Mouse (Mus musculus) B cell, adult 2 months (primary cell): Measurements from ENCODE around the gene Mterf4.
A peak's percentile ranks its signal among the peaks of the same experiment; 100 is the strongest.
"Not testable (repeated sequence)": the region's sequence is repeated elsewhere in the genome, so short reads cannot be mapped to it uniquely, and the experiment has no call there.

ENCODE experiments used
- DNase-seq, 2 experiments: peaks; one replicate each; pipeline ENCODE4 v3.0.0; 2022

Gene Mterf4

DNA sequence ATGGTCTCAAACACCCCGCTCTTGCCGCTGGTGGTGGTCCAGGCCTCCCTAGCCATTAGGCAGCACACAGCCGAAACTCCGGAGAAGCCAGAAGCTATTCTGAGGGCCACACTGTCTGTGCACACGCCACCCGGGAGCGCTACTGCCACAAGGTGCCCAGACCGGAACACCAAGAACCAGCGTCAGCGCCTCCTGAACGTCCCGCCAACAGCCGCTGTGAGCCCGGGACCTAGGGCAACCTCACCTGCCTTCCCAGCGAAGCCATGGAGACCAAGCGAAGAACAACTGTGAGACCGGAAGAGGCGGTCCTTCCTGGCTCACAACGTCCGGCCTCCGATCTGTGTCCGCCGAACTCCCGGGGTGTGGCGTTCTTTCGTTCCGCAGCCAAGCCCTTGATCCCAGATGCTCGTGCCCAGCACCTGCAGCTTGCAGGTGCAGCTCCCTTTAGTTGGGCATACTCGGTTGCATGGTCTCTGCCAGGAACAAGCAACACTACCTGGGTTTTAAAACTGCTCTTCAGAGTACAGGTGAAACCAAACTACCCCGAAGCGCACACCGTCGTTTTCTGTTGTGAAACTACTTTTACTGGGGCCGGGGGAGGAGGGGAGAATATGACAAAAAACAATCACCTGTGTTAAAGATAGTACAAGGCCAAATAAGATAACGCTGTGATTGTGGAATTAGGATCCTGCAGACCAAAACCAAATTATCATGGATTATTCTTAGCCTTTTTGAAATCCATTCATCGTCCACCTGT lies at the start of gene Mterf4:
Mterf4 (minus strand) TSS at position 335 of the 757 bp plus-strand sequence.
- DNase-seq = peak; percentile 84

DNA sequence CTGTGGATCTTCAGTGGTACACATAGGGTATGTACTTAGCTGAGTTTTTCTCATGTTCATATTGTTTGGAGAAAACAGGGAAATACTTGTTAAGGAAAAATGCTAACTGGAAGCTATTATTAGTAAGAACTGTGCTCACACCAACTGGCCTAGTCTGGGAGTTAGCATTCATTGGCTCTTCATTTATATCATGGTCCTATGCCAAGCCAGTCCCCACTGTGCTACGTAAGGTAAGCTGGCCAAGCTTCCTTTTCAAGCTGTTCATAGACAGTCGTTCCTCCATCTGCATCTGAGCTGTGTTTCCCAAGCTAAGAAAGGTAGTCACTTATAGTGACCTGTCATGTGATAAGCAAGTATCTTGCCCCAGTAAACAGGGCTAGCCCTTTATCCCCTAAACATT lies 47.0 kb upstream of the Mterf4 start:
- DNase-seq = no peak

DNA sequence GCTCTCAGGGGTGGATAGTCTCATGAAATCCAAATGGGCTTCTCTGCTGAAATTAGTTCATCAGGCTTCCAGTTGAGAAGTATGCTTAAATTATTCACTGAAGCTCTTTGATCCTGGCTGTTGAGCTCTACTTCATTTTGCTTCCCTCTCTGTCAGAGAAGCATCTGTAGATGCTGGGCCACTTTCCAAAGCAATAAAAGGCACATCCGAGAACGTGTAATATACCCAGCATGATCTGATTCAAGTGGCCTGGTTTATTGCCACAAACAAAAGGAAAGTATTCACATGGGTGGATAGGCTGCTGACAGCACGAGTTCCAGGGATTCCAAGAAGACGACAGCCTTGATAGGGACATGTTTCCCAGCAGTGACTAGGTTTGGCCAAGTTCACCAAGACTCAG lies 44.0 kb upstream of the Mterf4 start:
- no peak for DNase-seq

DNA sequence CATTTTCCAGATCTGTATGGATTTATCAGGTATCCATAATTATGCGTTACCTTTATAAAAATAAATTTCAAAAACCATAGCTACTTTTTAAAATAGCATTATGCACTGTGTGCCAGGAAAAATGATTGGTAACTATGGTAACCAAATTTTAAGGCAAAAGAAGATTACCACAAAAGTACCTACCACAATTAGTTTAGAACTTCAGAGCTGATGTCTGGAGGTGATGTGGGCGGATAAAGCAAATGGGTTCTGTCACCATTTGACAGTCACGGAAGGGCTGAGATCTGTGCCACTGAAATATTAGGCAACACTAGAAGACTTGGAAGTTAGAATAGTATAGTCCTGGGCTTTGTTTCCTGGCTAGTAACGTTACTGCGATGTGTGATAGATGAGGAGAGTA lies 41.5 kb upstream of the Mterf4 start:
- no peak for DNase-seq

DNA sequence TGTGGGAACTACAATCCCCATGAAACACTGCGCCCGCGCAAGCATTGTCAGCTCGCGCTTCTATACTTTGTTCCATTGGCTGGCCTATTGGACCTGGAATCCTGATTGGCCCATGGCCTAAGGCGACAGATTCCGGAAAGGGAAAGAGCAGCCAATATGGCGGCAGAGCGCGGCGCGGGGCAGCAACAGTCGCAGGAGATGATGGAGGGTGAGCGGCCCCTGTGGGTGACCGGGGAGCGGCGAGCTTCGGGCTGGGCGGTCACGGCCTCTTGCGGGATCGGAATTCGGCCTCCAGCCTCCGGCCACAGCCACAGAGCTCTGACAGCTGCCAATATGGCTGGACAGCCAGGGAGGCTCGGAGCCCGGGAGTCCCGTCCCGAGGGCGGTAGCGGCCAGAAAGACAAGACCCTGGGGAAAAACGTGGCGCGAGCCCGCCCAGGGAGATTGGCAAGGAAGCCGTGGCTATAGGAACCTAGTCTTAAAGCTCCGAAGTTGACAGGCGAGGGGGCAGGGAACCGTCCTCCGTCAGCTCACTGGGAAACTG lies 37.9 kb upstream of the Mterf4 start:
- DNase-seq = peak; percentile 89 to 91

DNA sequence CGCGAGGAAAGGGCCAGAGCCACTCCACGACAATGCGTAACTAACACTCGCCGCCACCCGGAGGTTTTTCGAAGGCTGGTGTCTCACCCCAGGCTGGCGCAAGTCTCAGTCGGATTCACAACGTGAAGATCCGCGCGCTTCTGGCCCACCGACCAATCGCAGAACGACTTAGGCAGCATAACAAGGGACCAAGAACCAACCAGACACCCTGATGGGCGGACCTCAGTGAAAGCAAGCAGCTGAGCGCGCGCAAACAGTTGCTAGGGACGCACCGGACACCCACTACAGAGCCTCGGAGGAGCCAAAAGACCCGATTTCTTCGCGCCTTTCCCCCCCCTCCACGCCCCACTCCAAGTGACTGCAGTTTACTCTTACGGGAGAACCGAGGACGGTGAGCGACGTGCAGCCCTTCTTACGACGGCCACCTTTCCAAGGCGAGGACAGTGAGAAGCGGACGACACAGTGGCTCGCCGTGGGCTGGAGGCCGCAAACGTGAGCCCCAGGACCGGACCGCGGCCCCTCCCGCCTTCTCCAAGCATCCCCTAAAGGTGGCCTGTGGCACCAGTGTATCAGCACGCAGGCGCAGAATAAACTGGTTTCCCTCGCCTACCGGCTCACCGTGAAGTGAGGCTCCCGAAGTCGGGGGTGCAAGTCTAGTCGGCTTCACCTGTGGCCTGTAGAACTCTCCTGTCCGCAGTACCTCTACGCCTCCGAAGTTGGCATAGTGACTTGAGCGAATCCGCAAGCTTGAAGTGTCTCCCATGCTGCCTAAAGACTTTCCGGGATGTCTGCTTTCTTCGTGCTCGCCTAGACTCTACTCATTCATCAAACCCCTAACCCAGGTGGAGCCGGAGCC lies 37.2 kb upstream of the Mterf4 start, which contains the start of the genes Ppp1r7 and Pask:
Ppp1r7 (plus strand) TSS at position 207 of the 856 bp plus-strand sequence.
Pask (minus strand) TSS at position 835 of the 856 bp plus-strand sequence.
- DNase-seq = peak; percentile 95 to 96

DNA sequence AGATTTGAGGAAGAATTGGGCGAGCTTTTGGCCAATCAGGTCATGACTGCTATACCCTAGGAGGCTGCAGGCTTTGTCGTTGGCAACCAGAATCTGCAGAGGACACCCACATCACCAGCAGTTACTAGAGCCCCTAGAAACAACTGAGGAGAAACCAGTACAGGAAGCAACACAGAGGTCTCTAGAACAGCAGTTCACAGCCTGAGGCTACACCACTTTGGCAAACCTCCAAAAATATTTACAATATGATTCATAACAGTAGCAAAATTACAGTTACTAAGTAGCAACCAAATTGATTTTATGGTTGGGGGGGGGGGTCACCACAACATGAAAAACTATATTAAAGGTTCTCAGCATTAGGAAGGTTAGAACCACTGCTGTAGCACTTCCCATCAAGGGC lies 28.9 kb upstream of the Mterf4 start:
- DNase-seq = no peak

DNA sequence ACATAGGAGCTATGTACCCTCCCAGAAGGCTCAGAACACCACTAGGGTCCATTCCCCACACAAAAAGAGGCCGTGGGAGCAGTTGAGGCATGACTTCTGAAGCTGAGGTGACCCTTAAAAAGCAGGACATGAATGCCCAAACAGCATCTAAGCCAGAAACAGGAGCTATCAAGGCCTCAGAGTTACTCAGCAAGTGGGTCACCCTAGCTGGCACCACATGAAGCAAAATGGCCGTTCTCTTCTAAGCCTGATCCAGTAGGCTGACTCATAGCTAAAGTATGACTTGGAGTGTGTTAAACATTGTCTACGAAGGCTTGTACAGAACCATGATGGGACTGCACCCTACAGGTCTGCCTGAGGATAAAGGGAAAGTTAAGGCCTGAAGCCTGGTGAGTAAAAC lies 20.7 kb upstream of the Mterf4 start:
- DNase-seq = no peak

DNA sequence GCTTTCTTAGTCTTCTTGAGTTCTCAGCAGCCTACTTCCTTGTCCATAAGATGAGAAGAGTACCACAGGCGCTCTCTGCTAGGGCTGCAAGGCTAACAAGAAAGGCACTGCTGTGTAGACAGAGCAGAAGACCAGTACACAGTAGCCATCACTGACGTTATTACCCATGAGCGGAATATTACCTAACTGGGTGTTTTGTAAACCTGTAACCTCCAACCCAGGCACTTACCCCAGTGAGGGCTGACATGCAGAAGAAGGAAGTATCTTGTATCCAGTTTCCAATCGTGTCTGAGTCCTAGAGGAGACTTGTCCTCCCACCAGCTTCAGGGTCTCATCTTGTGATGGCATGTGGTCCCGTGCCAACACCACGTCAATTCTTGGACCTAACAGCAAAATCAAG lies 18.3 kb upstream of the Mterf4 start:
- DNase-seq = no peak

DNA sequence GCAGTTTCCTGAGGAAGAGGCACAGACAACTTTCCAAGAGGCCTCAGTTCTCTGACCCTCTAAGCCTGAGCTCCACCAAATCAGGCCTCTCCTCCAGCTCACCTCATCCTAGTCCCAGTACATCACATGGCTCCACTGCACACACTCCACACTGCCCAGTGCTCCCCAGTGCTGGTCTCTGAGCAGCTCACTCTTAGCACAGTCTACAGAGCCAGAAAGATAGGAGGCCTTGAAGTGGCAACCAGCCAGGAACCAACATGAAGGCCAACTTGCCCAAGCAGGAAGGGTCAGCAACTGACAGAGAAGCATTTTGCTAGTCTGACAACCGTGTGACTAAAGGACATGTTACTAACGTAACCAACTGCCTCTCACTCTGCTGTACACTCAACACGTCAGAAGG lies 5.1 kb downstream of the Mterf4 start:
- DNase-seq = no peak

DNA sequence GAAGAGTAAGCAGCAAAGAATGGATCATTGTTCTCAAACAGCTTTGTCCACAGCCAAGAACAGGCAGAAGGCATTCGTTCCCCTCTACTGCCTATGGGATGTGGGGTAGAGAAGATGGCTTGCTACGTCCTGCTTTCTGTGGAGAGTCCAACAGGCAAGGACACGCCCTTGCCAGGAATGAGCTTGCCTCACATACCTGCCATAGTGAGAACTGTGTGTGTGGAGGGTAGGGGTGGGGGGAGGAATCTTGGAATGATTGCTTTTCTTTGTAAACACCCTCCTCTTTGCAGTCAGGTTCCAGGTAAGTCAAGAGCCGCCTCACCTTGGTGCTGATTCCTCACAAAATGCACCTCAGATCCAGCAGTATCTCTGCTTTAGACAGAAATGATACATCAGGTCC lies 5.9 kb downstream of the Mterf4 start:
- no peak for DNase-seq

DNA sequence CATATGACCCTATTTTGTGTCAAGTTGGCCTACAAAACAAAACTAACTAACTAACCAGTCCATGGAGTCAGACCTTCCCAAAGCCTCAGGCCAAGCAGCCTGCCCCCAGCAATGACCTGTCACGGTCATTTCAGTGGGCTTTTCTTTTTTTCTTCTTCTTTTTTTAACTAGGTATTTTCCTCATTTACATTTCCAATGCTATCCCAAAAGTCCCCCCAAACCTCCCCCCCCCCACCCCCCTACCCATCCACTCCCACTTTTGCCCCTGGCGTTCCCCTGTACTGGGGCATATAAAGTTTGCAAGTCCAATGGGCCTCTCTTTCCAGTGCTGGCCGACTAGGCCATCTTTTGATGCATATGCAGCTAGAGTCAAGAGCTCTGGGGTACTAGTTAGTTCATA lies 11.2 kb downstream of the Mterf4 start:
- not testable (repeated sequence) for DNase-seq

DNA sequence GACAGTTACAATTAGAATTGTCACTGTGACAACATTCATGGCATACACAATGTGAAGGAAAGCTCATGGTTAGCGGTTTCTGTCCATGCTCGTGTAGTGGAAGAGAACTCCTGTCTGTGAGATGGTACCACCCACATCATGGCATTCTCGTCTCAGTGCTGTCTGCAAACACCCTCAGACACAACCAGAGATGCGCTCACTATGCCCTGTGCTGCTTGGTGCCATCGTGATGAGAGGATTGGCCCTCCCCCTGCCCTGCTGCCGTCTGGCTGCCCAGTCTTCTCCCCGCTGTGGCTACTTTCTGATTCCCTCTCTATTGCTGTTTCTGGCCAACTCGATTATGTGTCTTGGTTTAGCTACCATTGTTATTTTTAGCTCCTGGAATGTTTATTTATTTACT lies 13.7 kb downstream of the Mterf4 start:
- no peak for DNase-seq

DNA sequence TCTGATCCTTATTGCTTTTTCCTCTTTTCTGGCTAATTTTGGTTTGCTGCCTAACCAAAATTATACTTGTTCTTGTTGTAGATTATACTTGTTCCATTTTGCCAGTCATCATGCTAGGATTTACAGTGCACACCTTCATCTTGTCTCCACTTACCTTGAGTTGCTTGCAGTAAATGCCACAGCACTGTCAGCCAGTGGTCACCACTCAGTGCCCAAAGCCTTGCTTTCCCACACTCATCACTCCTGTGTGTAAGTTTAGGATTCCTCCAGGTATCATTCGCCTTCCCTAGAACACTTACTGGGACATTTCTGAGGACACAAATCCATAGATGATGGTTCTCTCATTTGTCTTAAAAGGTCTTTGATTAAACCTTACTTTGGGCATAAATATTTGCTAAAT lies 14.1 kb downstream of the Mterf4 start:
- DNase-seq = no peak

DNA sequence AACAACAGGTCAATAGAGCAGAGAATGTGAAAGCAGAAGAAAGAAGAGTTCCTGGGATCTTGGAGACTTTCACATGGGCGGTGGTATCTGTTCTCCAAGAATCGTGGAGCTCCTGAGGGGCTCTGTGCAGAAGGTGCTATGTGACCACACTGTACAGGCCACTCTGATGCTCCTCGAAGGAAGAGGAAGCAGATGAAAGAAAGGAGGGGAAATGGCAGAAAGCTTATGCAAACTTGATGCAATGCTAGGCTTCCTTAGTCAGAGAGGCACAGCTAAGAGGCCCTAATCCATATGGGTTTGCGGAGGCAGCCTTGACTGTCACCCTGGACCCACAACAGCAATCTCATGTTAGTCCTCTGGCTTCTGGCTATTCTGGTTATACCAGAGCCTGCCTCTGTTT lies 14.8 kb downstream of the Mterf4 start:
- DNase-seq = no peak

DNA sequence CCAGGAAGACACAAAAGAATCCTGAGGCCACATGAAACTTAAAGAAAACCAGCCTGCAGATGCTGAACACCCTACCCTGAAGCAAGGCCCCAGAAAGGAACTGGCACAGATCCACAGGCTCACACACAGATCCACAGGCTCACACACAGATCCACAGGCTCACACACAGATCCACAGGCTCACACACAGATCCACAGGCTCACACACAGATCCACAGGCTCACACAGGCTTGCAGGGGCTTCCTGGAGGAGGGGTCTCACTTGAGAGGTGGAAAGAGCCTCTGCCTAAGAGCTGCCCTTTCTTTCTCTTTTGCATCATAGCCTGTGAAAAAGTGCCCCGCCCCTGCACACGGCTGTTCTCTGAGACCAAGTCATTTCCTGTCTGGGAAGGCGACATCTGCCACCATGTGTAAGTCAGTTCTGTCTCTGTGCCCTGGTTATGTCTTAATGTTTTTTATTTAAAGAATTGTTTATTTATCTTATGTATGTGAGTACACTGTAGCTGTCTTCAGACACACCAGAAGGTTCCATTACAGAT lies 16.0 kb downstream of the Mterf4 start:
- peak in 1 of 2 experiments; percentile 7 for DNase-seq

DNA sequence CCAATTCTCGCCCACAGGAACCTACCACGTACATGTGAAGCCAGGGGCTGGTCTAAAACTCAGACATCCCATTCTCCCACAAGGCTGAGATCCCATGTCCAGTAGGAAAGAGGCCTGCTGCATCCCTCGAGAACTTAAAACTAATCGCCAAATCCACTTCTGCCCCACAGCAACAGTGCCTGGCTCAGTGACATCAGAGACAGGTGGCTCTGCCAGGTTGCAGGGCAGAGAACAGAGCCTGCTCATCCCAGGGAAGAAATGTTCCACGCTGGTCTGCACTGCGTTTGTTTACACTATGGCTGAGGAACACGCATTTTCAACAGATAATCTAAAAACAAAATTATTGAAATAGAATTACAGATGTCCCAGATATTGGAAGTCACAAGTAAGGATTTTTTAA lies 28.7 kb downstream of the Mterf4 start:
- DNase-seq = no peak

DNA sequence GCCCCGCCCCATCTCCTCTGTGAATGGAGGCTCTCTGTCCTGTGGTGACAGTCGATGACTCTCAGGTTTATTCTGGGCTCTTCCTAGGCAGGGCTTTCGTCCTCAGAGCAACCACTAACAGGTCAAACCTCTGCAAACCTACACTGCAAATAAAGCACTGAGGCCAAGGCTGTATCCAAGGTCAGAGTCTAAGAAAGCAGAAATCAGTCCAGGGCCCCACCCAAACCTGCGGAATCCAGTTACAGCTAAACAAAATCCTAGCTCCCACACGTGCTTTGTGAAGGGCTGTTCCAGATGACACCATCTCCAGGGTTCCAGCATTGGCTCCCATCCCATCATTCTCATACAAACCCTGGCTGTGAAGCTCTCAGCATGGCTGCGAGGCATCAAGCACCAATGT lies 30.2 kb downstream of the Mterf4 start:
- no peak for DNase-seq

DNA sequence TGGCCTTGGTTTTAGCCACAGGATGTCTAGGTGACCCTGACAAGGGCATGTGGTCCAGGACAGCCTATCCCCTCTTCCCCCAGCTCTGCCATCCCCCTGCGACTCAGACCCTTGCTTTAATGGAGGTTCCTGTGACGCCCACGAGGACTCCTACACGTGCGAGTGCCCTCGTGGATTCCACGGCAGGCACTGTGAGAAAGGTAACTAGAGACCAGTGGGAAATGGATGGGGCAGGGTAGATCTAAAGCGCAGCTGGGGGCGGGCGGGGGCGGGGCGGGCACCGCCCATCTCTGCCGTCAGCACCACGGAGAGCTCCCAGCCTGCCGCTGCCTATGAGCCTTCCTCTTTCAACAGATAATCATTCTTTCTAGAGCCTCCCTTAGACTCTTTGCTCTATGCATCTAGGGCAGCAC lies 33.3 kb downstream of the Mterf4 start:
- peak; percentile 31 to 43 for DNase-seq

DNA sequence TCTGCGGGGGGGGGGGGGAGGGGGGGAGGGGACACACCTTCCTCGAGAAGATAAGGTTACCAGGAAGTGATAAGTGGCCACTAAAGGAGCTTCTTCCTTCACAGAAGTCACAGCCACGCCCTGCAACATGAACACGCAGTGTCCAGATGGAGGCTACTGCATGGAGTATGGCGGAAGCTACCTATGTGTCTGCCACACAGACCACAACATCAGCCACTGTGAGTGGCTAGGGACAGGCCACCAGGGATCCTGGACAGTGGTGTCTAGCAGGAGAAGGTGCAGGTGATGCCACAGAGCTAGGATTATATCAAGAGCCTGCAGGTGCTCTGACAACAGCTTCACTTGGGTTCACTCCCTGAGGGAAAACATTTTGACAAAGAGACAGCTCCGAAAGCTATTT lies 34.0 kb downstream of the Mterf4 start:
- no peak for DNase-seq

DNA sequence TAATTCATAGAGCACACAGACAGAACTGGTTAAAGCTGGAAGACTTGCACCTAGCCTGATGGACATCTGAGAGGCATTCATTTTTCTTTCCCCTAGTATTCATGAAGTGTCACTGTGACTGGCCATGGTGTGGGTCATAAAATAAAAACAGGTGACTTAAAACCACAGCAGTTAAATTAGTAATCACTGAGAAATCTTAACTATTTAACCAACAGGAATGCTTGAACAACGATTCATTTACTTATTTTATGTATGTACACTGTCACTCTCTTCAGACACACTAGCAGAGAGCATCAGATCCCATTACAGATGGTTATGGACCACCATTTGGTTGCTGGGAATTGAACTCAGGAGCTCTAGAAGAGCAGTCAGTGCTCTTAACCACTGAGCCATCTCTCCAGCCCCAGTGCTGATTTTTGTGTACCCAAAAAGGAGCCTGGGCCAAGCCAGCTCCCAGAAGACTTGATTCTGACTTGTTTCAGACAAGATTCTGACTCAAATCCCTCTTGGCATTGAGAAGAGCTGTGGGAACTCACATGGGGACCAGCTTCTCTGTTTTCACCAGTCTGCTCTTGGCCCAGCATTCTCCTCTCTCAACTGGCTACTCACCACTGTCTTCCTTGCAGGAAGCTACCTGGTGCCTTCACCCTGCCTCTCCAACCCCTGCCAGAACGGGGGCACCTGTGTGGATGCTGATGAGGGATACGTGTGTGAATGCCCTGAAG lies 35.0 kb downstream of the Mterf4 start:
- DNase-seq = no peak

DNA sequence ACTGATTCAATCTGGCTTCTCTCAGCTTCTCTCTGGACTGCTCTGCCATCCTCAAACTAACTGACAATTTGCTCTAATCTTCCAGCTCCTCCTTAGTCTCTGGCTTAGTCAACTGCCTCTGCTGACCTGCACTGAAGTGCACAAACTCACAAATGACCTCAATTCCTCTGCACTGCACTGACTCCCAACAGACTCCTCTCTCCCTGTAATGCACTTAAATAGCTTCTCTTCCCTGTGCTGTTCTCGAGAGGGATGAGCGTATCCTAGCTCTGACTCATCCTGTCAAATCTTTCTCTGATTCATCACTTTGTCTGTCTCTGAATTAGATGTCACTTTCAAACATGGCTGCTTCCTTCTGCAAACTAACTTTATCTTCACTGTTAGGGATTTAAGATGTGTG lies 37.5 kb downstream of the Mterf4 start:
- no peak for DNase-seq

DNA sequence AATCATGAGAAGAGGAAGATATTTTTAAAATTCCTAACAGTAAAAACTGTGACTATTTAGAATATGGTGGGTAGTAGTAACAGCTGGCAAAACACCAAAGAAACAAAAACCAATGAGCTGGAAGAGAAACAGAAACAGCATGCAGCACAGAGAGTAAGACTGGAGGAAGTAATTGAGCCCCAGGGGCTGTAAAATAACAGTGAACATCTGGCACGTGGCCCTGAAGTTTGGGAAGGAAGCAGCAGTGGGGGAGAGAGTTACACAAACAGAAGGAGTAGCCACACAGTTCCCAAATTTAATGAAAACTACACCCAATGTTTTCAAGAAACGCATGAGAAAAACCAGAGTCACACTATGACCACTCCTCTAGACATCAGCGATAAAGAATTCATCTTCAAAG lies 38.5 kb downstream of the Mterf4 start:
- no peak for DNase-seq
